Mouse (Mus musculus) lung, adult 2 months (tissue): ENCODE measurements around the gene Hhat. TPM values are rescaled to one million over a fixed set of nuclear protein-coding genes. Genes with fewer than 3 reads are reported as not detected.

ENCODE experiments used
- DNase-seq: peaks from one replicate; pipeline ENCODE4 v3.0.0; 2022
- H3K4me1 ChIP-seq: fragments of 200-500 bp; 2 replicates; pipeline ENCODE4 v1.6.1; 2011; ENCODE audit warnings: low read length; ENCODE audit not compliant: control insufficient read depth, insufficient read depth
- H3K4me3 ChIP-seq: fragments of 200-500 bp; replicated peaks from 2 replicates; pipeline ENCODE3; 2011; ENCODE audit warnings: low read depth, mild to moderate bottlenecking, control low read depth, low read length; ENCODE audit errors: extremely low read depth
- CTCF ChIP-seq: fragments of 200-500 bp; IDR thresholded peaks from 2 replicates; pipeline ENCODE4 v1.5.1; 2011; ENCODE audit warnings: mild to moderate bottlenecking, low read length, control low read depth; ENCODE audit not compliant: insufficient read depth
- POLR2A ChIP-seq: fragments of 200-500 bp; IDR thresholded peaks from 2 replicates; pipeline ENCODE4 v1.6.1; 2011; ENCODE audit warnings: low read depth, mild to moderate bottlenecking, control low read depth, low read length, borderline replicate concordance; ENCODE audit errors: extremely low read depth
- WGBS: fragments of 180-500 bp; shearing (Covaris S2); methylation state at CpG from one replicate; pipeline ENCODE4 v1.1.7; 2018; 5-methylcytosine and 5-hydroxymethylcytosine counted together
- polyA plus RNA-seq: library from polyadenylated mRNA; depleted of rRNA; stranded (reverse); fragments of >200 nt; gene quantifications from 2 replicates; pipeline ENCODE4 v1.2.3, GENCODE M21; 2012

The Hhat gene
- polyA plus RNA-seq, 1 experiment = 2.5 TPM

GRCm38 (mm10) chr1:192744880-192745239 lies 26.2 kb downstream of the Hhat start:
- no peak overlapping the region for H3K4me3 ChIP-seq
- TF ChIP-seq POLR2A (no peak), CTCF (no peak)
- WGBS = 66% methylated on average over 3 of the region's 3 CpGs
- no peak for DNase-seq
- no peaks in the 10 kb centered on the region for H3K4me1 ChIP-seq

GRCm38 (mm10) chr1:192742394-192743251 lies 28.4 kb downstream of the Hhat start:
- 77% methylated on average over 7 of the region's 7 CpGs for WGBS
- no peak for DNase-seq
- TF ChIP-seq CTCF = no peak
- no peak for TF ChIP-seq POLR2A
- Histone ChIP-seq H3K4me3 (no peak overlapping the region), H3K4me1 (no peaks in the 10 kb centered on the region)

- TF ChIP-seq POLR2A (no peak), CTCF (no peak)
- WGBS = 90% methylated on average over 2 of the region's 2 CpGs
- Histone ChIP-seq H3K4me1 (no peaks in the 10 kb centered on the region), H3K4me3 (no peak overlapping the region)
- DNase-seq = no peak
Measured at GRCm38 (mm10) chr1:192741896-192742295, 29.1 kb downstream of the Hhat start.

- TF ChIP-seq POLR2A (no peak), CTCF (no peak)
- WGBS = 71% methylated on average over 3 of the region's 3 CpGs
- no peak for DNase-seq
- Histone ChIP-seq H3K4me1 (no peaks in the 10 kb centered on the region; the same call in 1 of the 2 replicates), H3K4me3 (no peak overlapping the region)
Measured at GRCm38 (mm10) chr1:192736524-192736923, 34.5 kb downstream of the Hhat start.

- 50% methylated on average over 9 of the region's 9 CpGs for WGBS
- Histone ChIP-seq H3K4me1 (no peaks in the 10 kb centered on the region; the same call in 1 of the 2 replicates), H3K4me3 (no peak overlapping the region)
- DNase-seq = no peak
- TF ChIP-seq POLR2A (no peak), CTCF (no peak)
Measured at GRCm38 (mm10) chr1:192736002-192736426, 35.0 kb downstream of the Hhat start.

- Histone ChIP-seq H3K4me1 (no peaks in the 10 kb centered on the region), H3K4me3 (no peak overlapping the region)
- 76% methylated on average over 7 of the region's 7 CpGs for WGBS
- TF ChIP-seq POLR2A = no peak
- no peak for TF ChIP-seq CTCF
- DNase-seq = no peak
Measured at GRCm38 (mm10) chr1:192730517-192730916, 40.5 kb downstream of the Hhat start.

- Histone ChIP-seq H3K4me1 (no peaks in the 10 kb centered on the region), H3K4me3 (no peak overlapping the region)
- no peak for TF ChIP-seq POLR2A
- TF ChIP-seq CTCF = peak; percentile 80
- DNase-seq = peak; percentile 56
- WGBS = 53% methylated on average over 11 of the region's 11 CpGs
Measured at GRCm38 (mm10) chr1:192726996-192727624, 43.9 kb downstream of the Hhat start.

GRCm38 (mm10) chr1:192722147-192722546 lies 48.9 kb downstream of the Hhat start:
- TF ChIP-seq CTCF = peak; percentile 80
- TF ChIP-seq POLR2A = no peak
- Histone ChIP-seq H3K4me1 (no peaks in the 10 kb centered on the region), H3K4me3 (no peak overlapping the region)
- WGBS = 28% methylated on average over 5 of the region's 5 CpGs
- peak; percentile 54 for DNase-seq

GRCm38 (mm10) chr1:192720156-192720555 lies 50.9 kb downstream of the Hhat start:
- 81% methylated on average over 10 of the region's 10 CpGs for WGBS
- Histone ChIP-seq H3K4me1 (no peaks in the 10 kb centered on the region), H3K4me3 (no peak overlapping the region)
- TF ChIP-seq POLR2A (no peak), CTCF (no peak)
- DNase-seq = no peak
